Mouse (Mus musculus): Measurements from ENCODE around the gene Rsph6a. TPM values are rescaled to one million over a fixed set of nuclear protein-coding genes. Genes with fewer than 3 reads are reported as not detected.
A peak's percentile ranks its signal among the peaks of the same experiment; 100 is the strongest.

Gene Rsph6a
- polyA plus RNA-seq, 1 experiment from 2014 or later = 0.09 TPM

DNA sequence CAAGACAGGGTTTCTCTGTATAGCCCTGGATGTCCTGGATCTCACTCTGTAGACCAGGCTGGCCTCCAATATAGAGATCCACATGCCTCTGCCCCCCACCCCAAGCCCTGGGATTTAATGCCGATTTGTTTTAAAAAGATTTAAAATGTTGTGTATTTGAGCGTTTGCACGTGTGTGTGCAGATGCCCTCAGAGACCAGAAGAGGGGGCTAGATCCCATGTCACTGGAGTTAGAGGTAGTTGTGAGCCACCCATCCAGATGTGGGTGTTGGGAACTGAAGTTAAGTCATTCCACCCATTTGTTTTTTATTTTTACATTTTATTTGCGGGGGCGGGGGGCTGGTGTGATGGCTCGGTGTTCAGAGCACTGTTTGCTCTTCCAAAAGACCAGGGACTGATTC, 20.0 kb downstream of the Rsph6a start:
- 94% methylated on average over 6 of the region's 6 CpGs for WGBS
- Histone ChIP-seq H3K27ac (ENCODE audit: low read length) (no peak overlapping the region), H3K4me1 (replicated peaks; ENCODE audit: control insufficient read depth, insufficient read depth, low read length) (peaks cover 24% of the 10 kb centered on the region), H3K4me2 (ENCODE audit: low read length) (no peak overlapping the region), H3K36me3 (ENCODE audit: control insufficient read depth, insufficient read depth) (peaks cover 7% of the 10 kb centered on the region), H3K9ac (replicated peaks; ENCODE audit: low read depth, low read length) (no peak overlapping the region), H3K9me3 (ENCODE audit: control insufficient read depth, low read length) (no peaks in the 10 kb centered on the region), H3K4me3 (replicated peaks; ENCODE audit: low read length) (no peak overlapping the region), H3K27me3 (replicated peaks; ENCODE audit: control insufficient read depth, insufficient read depth, low read length) (no peaks in the 10 kb centered on the region)
- ATAC-seq = no peak

GRCm38 (mm10) chr7:19075231-19075630, 20.7 kb downstream of the Rsph6a start:
- Histone ChIP-seq H3K27me3 (replicated peaks; ENCODE audit: control insufficient read depth, insufficient read depth, low read length) (no peaks in the 10 kb centered on the region), H3K4me3 (replicated peaks; ENCODE audit: low read length) (peak overlapping the region; percentile 64), H3K36me3 (ENCODE audit: control insufficient read depth, insufficient read depth) (peaks cover 10% of the 10 kb centered on the region), H3K4me2 (ENCODE audit: low read length) (peak overlapping the region; percentile 66), H3K4me1 (replicated peaks; ENCODE audit: control insufficient read depth, insufficient read depth, low read length) (peaks cover 24% of the 10 kb centered on the region), H3K27ac (ENCODE audit: low read length) (no peak overlapping the region), H3K9ac (replicated peaks; ENCODE audit: low read depth, low read length) (peak overlapping the region; percentile 44), H3K9me3 (ENCODE audit: control insufficient read depth, low read length) (no peaks in the 10 kb centered on the region)
- 55% methylated on average over 5 of the region's 5 CpGs for WGBS
- ATAC-seq = no peak

GRCm38 (mm10) chr7:19075723-19076585, 21.5 kb downstream of the Rsph6a start, which contains the start of gene Dmwd:
Gene Dmwd, plus strand, starts transcription at chr7:19076227.
- Histone ChIP-seq H3K27ac (ENCODE audit: low read length) (peak within 1 kb of the TSS; percentile 58), H3K4me1 (replicated peaks; ENCODE audit: control insufficient read depth, insufficient read depth, low read length) (peaks cover 24% of the 10 kb centered on the region), H3K4me3 (replicated peaks; ENCODE audit: low read length) (peak within 1 kb of the TSS; percentile 64), H3K9ac (replicated peaks; ENCODE audit: low read depth, low read length) (peak within 1 kb of the TSS; percentile 84), H3K27me3 (replicated peaks; ENCODE audit: control insufficient read depth, insufficient read depth, low read length) (no peaks in the 10 kb centered on the region), H3K9me3 (ENCODE audit: control insufficient read depth, low read length) (no peaks in the 10 kb centered on the region), H3K36me3 (ENCODE audit: control insufficient read depth, insufficient read depth) (peaks cover 15% of the 10 kb centered on the region), H3K4me2 (ENCODE audit: low read length) (peak within 1 kb of the TSS; percentile 97)
- under 1% methylated on average over 79 of the region's 91 CpGs for WGBS
- ATAC-seq = peak; percentile 99

GRCm38 (mm10) chr7:19076586-19076991, 22.1 kb downstream of the Rsph6a start:
- Histone ChIP-seq H3K4me2 (ENCODE audit: low read length) (peak overlapping the region; percentile 97), H3K4me3 (replicated peaks; ENCODE audit: low read length) (peak overlapping the region; percentile 64), H3K9ac (replicated peaks; ENCODE audit: low read depth, low read length) (peak overlapping the region; percentile 84), H3K27me3 (replicated peaks; ENCODE audit: control insufficient read depth, insufficient read depth, low read length) (no peaks in the 10 kb centered on the region), H3K27ac (ENCODE audit: low read length) (peak overlapping the region; percentile 58), H3K36me3 (ENCODE audit: control insufficient read depth, insufficient read depth) (peaks cover 21% of the 10 kb centered on the region), H3K4me1 (replicated peaks; ENCODE audit: control insufficient read depth, insufficient read depth, low read length) (peaks cover 24% of the 10 kb centered on the region), H3K9me3 (ENCODE audit: control insufficient read depth, low read length) (no peaks in the 10 kb centered on the region)
- ATAC-seq = no peak
- under 1% methylated on average over 22 of the region's 22 CpGs for WGBS

DNA sequence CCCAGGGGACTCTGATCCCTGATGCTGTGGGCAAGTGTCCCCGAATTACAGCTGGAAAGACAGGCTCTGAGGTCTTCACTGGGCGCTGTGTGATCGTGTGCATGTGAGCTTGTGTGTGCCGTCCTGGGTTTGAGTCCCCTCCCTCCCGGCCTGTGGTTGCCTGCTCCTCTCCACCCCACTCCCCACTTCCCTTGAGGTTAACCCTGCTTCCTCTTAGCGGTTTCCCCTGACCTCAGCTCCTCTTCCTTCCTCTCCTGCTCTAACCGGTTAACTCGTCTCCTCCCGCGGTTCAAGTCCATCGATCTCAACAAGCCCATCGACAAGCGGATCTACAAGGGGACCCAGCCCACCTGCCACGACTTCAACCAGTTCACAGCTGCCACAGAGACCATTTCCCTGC, 23.3 kb downstream of the Rsph6a start:
- Histone ChIP-seq H3K4me2 (ENCODE audit: low read length) (peak overlapping the region; percentile 97), H3K36me3 (ENCODE audit: control insufficient read depth, insufficient read depth) (peaks cover 31% of the 10 kb centered on the region), H3K27ac (ENCODE audit: low read length) (no peak overlapping the region), H3K4me1 (replicated peaks; ENCODE audit: control insufficient read depth, insufficient read depth, low read length) (peaks cover 24% of the 10 kb centered on the region), H3K4me3 (replicated peaks; ENCODE audit: low read length) (peak overlapping the region; percentile 64), H3K27me3 (replicated peaks; ENCODE audit: control insufficient read depth, insufficient read depth, low read length) (no peaks in the 10 kb centered on the region), H3K9me3 (ENCODE audit: control insufficient read depth, low read length) (no peaks in the 10 kb centered on the region), H3K9ac (replicated peaks; ENCODE audit: low read depth, low read length) (no peak overlapping the region)
- ATAC-seq = no peak
- WGBS = 84% methylated on average over 14 of the region's 14 CpGs

- Histone ChIP-seq H3K9ac (replicated peaks; ENCODE audit: low read depth, low read length) (no peak overlapping the region), H3K4me2 (ENCODE audit: low read length) (no peak overlapping the region), H3K27ac (ENCODE audit: low read length) (no peak overlapping the region), H3K4me1 (replicated peaks; ENCODE audit: control insufficient read depth, insufficient read depth, low read length) (peaks cover 24% of the 10 kb centered on the region), H3K36me3 (ENCODE audit: control insufficient read depth, insufficient read depth) (peaks cover 34% of the 10 kb centered on the region), H3K9me3 (ENCODE audit: control insufficient read depth, low read length) (no peaks in the 10 kb centered on the region), H3K4me3 (replicated peaks; ENCODE audit: low read length) (no peak overlapping the region), H3K27me3 (replicated peaks; ENCODE audit: control insufficient read depth, insufficient read depth, low read length) (no peaks in the 10 kb centered on the region)
- ATAC-seq = no peak
- 74% methylated on average over 3 of the region's 3 CpGs for WGBS
These were observed 24.2 kb downstream of the Rsph6a start for GRCm38 (mm10) chr7:19078732-19079131.

GRCm38 (mm10) chr7:19080451-19080950, 26.0 kb downstream of the Rsph6a start:
- Histone ChIP-seq H3K4me2 (ENCODE audit: low read length) (no peak overlapping the region), H3K36me3 (ENCODE audit: control insufficient read depth, insufficient read depth) (peaks cover 34% of the 10 kb centered on the region), H3K9me3 (ENCODE audit: control insufficient read depth, low read length) (no peaks in the 10 kb centered on the region), H3K9ac (replicated peaks; ENCODE audit: low read depth, low read length) (no peak overlapping the region), H3K4me3 (replicated peaks; ENCODE audit: low read length) (no peak overlapping the region), H3K27ac (ENCODE audit: low read length) (no peak overlapping the region), H3K4me1 (replicated peaks; ENCODE audit: control insufficient read depth, insufficient read depth, low read length) (peaks cover 19% of the 10 kb centered on the region), H3K27me3 (replicated peaks; ENCODE audit: control insufficient read depth, insufficient read depth, low read length) (no peaks in the 10 kb centered on the region)
- WGBS = 91% methylated on average over 19 of the region's 19 CpGs
- no peak for ATAC-seq

GRCm38 (mm10) chr7:19082171-19082570, 27.7 kb downstream of the Rsph6a start:
- WGBS = 83% methylated on average over 4 of the region's 4 CpGs
- Histone ChIP-seq H3K27ac (ENCODE audit: low read length) (no peak overlapping the region), H3K4me3 (replicated peaks; ENCODE audit: low read length) (no peak overlapping the region), H3K4me1 (replicated peaks; ENCODE audit: control insufficient read depth, insufficient read depth, low read length) (peaks cover 12% of the 10 kb centered on the region), H3K9me3 (ENCODE audit: control insufficient read depth, low read length) (no peaks in the 10 kb centered on the region), H3K27me3 (replicated peaks; ENCODE audit: control insufficient read depth, insufficient read depth, low read length) (no peaks in the 10 kb centered on the region), H3K4me2 (ENCODE audit: low read length) (no peak overlapping the region), H3K9ac (replicated peaks; ENCODE audit: low read depth, low read length) (no peak overlapping the region), H3K36me3 (ENCODE audit: control insufficient read depth, insufficient read depth) (peaks cover 34% of the 10 kb centered on the region)
- no peak for ATAC-seq

- Histone ChIP-seq H3K27ac (ENCODE audit: low read length) (no peak overlapping the region), H3K4me3 (replicated peaks; ENCODE audit: low read length) (no peak overlapping the region), H3K4me1 (replicated peaks; ENCODE audit: control insufficient read depth, insufficient read depth, low read length) (peaks cover 2% of the 10 kb centered on the region), H3K4me2 (ENCODE audit: low read length) (no peak overlapping the region), H3K27me3 (replicated peaks; ENCODE audit: control insufficient read depth, insufficient read depth, low read length) (no peaks in the 10 kb centered on the region), H3K36me3 (ENCODE audit: control insufficient read depth, insufficient read depth) (peaks cover 38% of the 10 kb centered on the region), H3K9ac (replicated peaks; ENCODE audit: low read depth, low read length) (no peak overlapping the region), H3K9me3 (ENCODE audit: control insufficient read depth, low read length) (no peaks in the 10 kb centered on the region)
- 64% methylated on average over 6 of the region's 6 CpGs for WGBS
- no peak for ATAC-seq
These were observed 28.6 kb downstream of the Rsph6a start for GRCm38 (mm10) chr7:19083096-19083495.

Measured in forebrain, embryonic 16.5 days (tissue).